Mouse (Mus musculus) embryonic fibroblast, embryonic 13.5 days (primary cell): Measurements from ENCODE around the gene Tspan32.

Source experiments
- CTCF ChIP-seq: IDR thresholded peaks from 2 replicates; pipeline ENCODE4 v1.5.1; 2011; ENCODE audit warnings: mild to moderate bottlenecking, control low read depth, low read length, moderate library complexity, borderline replicate concordance; ENCODE audit not compliant: insufficient read depth
- POLR2A ChIP-seq: IDR thresholded peaks from 2 replicates; pipeline ENCODE4 v1.6.1; 2011; ENCODE audit warnings: low read depth, mild to moderate bottlenecking, control low read depth, low read length, moderate library complexity

DNA sequence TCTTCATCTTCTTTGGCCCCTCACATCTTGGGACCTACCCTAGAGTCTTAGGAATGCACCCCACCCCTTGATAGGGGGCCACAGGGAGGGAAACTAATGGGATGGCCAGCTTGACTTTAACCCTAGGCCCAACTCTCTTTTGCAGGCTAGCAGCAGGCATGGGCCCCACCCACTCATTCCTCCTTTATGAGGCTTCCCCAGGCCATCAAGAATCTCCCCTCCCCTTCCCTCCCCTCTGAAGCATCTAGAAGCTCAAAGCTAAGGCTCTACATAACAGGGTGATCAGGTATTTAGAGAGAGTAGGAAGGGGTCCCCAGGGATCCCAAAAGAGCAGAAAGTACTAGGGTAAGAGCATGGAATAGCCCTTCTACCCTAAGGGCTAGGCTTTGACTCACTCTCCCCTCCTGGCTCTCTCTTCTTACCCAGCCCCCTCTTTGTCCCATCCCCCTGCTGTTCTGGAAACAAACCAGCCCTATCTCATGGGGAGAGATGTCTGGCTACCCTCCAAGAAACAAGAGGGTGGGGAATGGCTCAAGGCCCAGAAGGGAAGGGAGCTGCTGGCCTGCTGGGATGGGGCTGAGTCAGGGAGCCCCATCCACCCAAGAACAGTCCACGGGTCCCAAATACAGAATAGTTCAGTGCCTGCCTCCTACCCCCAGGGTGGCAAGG is 11.0 kb downstream of the Tspan32 start:
- TF ChIP-seq POLR2A = no peak
- no peak for TF ChIP-seq CTCF
